Mouse (Mus musculus): Measurements from ENCODE around the gene Fblim1.

GRCm38 (mm10) chr4:141600364-141600763, 5.5 kb downstream of the Fblim1 start:
- TF ChIP-seq POLR2A (IDR thresholded peaks at IDR 0.05; ENCODE audit: insufficient read length, low read depth) (no peak), E2F4 (IDR thresholded peaks at IDR 0.05; ENCODE audit: insufficient read depth) (no peak), MYOG (IDR thresholded peaks at IDR 0.05; ENCODE audit: control insufficient read depth in 1 of 3, insufficient read depth in 1 of 3, insufficient read length in 2 of 3, low read depth in 2 of 3) (no peak), USF1 (IDR thresholded peaks at IDR 0.05; ENCODE audit: low read depth) (no peak), REST (IDR thresholded peaks at IDR 0.05; ENCODE audit: insufficient read depth, insufficient read length) (no peak)
